Mouse (Mus musculus): ENCODE data around the gene Sppl3.

- TF ChIP-seq CTCF (IDR thresholded peaks at IDR 0.05; ENCODE audit: extremely low read depth, insufficient read depth, low read length) (no peak), POLR2A (IDR thresholded peaks at IDR 0.05; ENCODE audit: extremely low read depth, insufficient read depth, low read length) (no peak)
Observed at GRCm38 (mm10) chr5:115127421-115128179, 116.7 kb downstream of the Sppl3 start.
